Comparison of ENCODE assay signal across 9 mouse cellular contexts in genomic region chr14:21686376-21687279, GRCm38 (mm10). TPM values are rescaled to one million over a fixed set of nuclear protein-coding genes. Genes with fewer than 3 reads are reported as not detected.
A peak's percentile ranks its signal among the peaks of the same experiment; 100 is the strongest.
DNase-seq lines count a peak whose midpoint lies in the region; ATAC-seq lines count a peak whose summit lies in the region.
"Had no signal": no experiment of that assay in that cellular context is flagged by ENCODE, and none has a peak within 500 bp of the region (broad histone marks: within the 10 kb centered on the region; RNA-seq: fewer than 3 reads in every experiment).

No protein-coding gene starts in this region.

- DNase-seq in kidney, adult 11 months, result no peak
- DNase-seq in liver, embryonic 13.5 days, result no peak
- no peak for DNase-seq in ovary, postnatal 10 days (ENCODE audit: low spot score)
- DNase-seq in cerebellum, adult 9-10 months, result no peak
- no peak for DNase-seq in thymus, postnatal 14 days

- H3K9me3 ChIP-seq in kidney, embryonic 16.5 days (ENCODE audit: low read length), result no peaks in the 10 kb centered on the region
- no peaks in the 10 kb centered on the region for H3K9me3 ChIP-seq in forebrain, embryonic 13.5 days (replicated peaks)
- H3K9me3 ChIP-seq in liver, embryonic 13.5 days (replicated peaks), result no peaks in the 10 kb centered on the region
- H3K9me3 ChIP-seq in stomach, embryonic 16.5 days (replicated peaks; ENCODE audit: control insufficient read depth, low read length), result no peaks in the 10 kb centered on the region

- peak; percentile 53; the same call in 1 of the 2 replicates for ATAC-seq in kidney, embryonic 16.5 days (ENCODE audit: low FRiP score, low TSS enrichment)
- ATAC-seq in forebrain, embryonic 13.5 days, result no peak
- ATAC-seq in liver, embryonic 13.5 days (ENCODE audit: low read depth), result no peak
- ATAC-seq in stomach, embryonic 16.5 days (ENCODE audit: insufficient read depth, low FRiP score), result peak; percentile 65; the same call in 1 of the 2 replicates
- ATAC-seq: Patski had no signal

- peak overlapping the region; percentile 49 for H3K9ac ChIP-seq in kidney, embryonic 16.5 days (replicated peaks; ENCODE audit: low read length)
- H3K9ac ChIP-seq in forebrain, embryonic 13.5 days, result peak overlapping the region; percentile 30; the same call in 1 of the 2 replicates
- H3K9ac ChIP-seq in liver, embryonic 13.5 days, result no peak overlapping the region
- peak overlapping the region; percentile 47 for H3K9ac ChIP-seq in stomach, embryonic 16.5 days (ENCODE audit: low read length)

- WGBS in kidney, embryonic 16.5 days, result 8% methylated on average over 46 of the region's 49 CpGs
- WGBS in forebrain, embryonic 13.5 days, result 10% methylated on average over 49 of the region's 49 CpGs
- 10% methylated on average over 49 of the region's 49 CpGs for WGBS in liver, embryonic 13.5 days (ENCODE audit: insufficient replicate concordance)
- whole genome bisulfite sequencing in stomach, embryonic 16.5 days, result 11% methylated on average over 49 of the region's 49 CpGs

- no peaks in the 10 kb centered on the region for H3K27me3 ChIP-seq in kidney, embryonic 16.5 days (ENCODE audit: insufficient read depth, low read length)
- peaks cover 27% of the 10 kb centered on the region for H3K27me3 ChIP-seq in forebrain, embryonic 13.5 days
- peaks cover 44% of the 10 kb centered on the region for H3K27me3 ChIP-seq in liver, embryonic 13.5 days
- H3K27me3 ChIP-seq in stomach, embryonic 16.5 days (ENCODE audit: control insufficient read depth, insufficient read depth, low read length), result peaks cover 5% of the 10 kb centered on the region
- H3K27me3 ChIP-seq: Patski had no signal

- H3K4me2 ChIP-seq in kidney, embryonic 16.5 days (replicated peaks; ENCODE audit: low read depth, low read length), result peak overlapping the region; percentile 68
- H3K4me2 ChIP-seq in forebrain, embryonic 13.5 days, result peak overlapping the region; percentile 59
- H3K4me2 ChIP-seq in liver, embryonic 13.5 days, result peak overlapping the region; percentile 56
- peak overlapping the region; percentile 68 for H3K4me2 ChIP-seq in stomach, embryonic 16.5 days (ENCODE audit: low read depth, low read length)

- no peak overlapping the region for H3K27ac ChIP-seq in kidney, embryonic 16.5 days (ENCODE audit: low read length)
- no peak overlapping the region for H3K27ac ChIP-seq in forebrain, embryonic 13.5 days
- H3K27ac ChIP-seq in liver, embryonic 13.5 days, result no peak overlapping the region
- H3K27ac ChIP-seq in stomach, embryonic 16.5 days (ENCODE audit: low read length), result no peak overlapping the region

- no peaks in the 10 kb centered on the region for H3K36me3 ChIP-seq in kidney, embryonic 16.5 days (ENCODE audit: insufficient read depth, low read length)
- H3K36me3 ChIP-seq in forebrain, embryonic 13.5 days (ENCODE audit: poor library complexity, severe bottlenecking), result no peaks in the 10 kb centered on the region
- H3K36me3 ChIP-seq in liver, embryonic 13.5 days, result no peaks in the 10 kb centered on the region
- H3K36me3 ChIP-seq in stomach, embryonic 16.5 days (ENCODE audit: control insufficient read depth, insufficient read depth, low read length), result no peaks in the 10 kb centered on the region

- peak overlapping the region; percentile 44 for H3K4me3 ChIP-seq in kidney, embryonic 16.5 days (ENCODE audit: low read length)
- peak overlapping the region; percentile 29 for H3K4me3 ChIP-seq in forebrain, embryonic 13.5 days
- peak overlapping the region; percentile 27 for H3K4me3 ChIP-seq in liver, embryonic 13.5 days (replicated peaks)
- H3K4me3 ChIP-seq in stomach, embryonic 16.5 days (replicated peaks; ENCODE audit: low read length), result peak overlapping the region; percentile 42

- peaks cover 17% of the 10 kb centered on the region for H3K4me1 ChIP-seq in kidney, embryonic 16.5 days (ENCODE audit: insufficient read depth, low read length)
- peaks cover 29% of the 10 kb centered on the region for H3K4me1 ChIP-seq in forebrain, embryonic 13.5 days
- H3K4me1 ChIP-seq in liver, embryonic 13.5 days (replicated peaks), result peaks cover 15% of the 10 kb centered on the region
- H3K4me1 ChIP-seq in stomach, embryonic 16.5 days (ENCODE audit: control insufficient read depth, insufficient read depth, low read length), result peaks cover 13% of the 10 kb centered on the region

RNA-seq across cellular contexts. Expression of gene Dupd1, which starts 27.7 kb away (rescaled TPM):
- 0.22 TPM in 1 of 2 replicates, not detected in the other for polyA plus RNA-seq in kidney, embryonic 16.5 days (2015; fragmentation: Nextera tagmentation; extraction: Ambion mirVana)
- not detected in 2 replicates for polyA plus RNA-seq in forebrain, embryonic 13.5 days (2015; fragmentation: Nextera tagmentation; extraction: Ambion mirVana)
- polyA plus RNA-seq in liver, embryonic 13.5 days (2015; fragmentation: Nextera tagmentation; extraction: Ambion mirVana), result not detected in 2 replicates
- 0.81 TPM in 1 of 2 replicates, not detected in the other for polyA plus RNA-seq in stomach, embryonic 16.5 days (2015; fragmentation: Nextera tagmentation; extraction: Ambion mirVana)
- polyA plus RNA-seq: Patski had no signal

Comparison
In these comparisons a context has a peak if more than half of its experiments do, and no peak if none do; other contexts are left out.
1. ATAC-seq: peak in kidney, embryonic 16.5 days (single experiment) and stomach, embryonic 16.5 days (single experiment); none in forebrain, embryonic 13.5 days (single experiment) and liver, embryonic 13.5 days (single experiment).
2. Peak in every context shown above with its lines, with median percentiles within 50 percentile points of each other: H3K4me2 ChIP-seq and H3K4me3 ChIP-seq.